Mouse (Mus musculus) naive thymus-derived CD4-positive, alpha-beta T cell, adult 2 months (primary cell): ENCODE measurements around the gene Fat4.

Source experiments
- DNase-seq: peaks from one replicate; pipeline ENCODE4 v3.0.0-alpha.2; 2011; ENCODE audit warnings: low read depth

Fat4 gene

DNA sequence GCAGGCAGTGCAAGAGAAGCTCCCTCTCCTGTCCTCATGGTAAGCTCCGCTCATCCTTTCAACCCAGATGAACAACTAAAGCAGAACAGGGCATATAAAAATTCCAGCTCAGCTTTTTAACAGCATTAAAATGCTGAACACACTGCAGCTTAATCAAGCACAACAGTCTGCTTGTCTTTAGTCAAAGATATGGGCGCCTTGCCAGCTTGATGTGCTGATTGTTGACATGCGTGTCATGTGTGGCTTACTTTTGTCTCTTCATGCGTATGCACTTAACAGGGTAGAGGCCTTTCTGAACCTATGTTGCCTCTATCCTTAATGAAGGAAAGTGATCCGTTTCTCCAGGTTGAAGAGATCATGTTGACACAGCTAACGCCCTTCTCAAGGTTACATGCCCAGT, 75.6 kb downstream of the Fat4 start:
- no peak for DNase-seq

GRCm38 (mm10) chr3:38967480-38967879, 80.7 kb downstream of the Fat4 start:
- DNase-seq, result no peak

- no peak for DNase-seq
Observed at GRCm38 (mm10) chr3:38986379-38986778, 99.6 kb downstream of the Fat4 start.

- DNase-seq, result no peak
Observed at GRCm38 (mm10) chr3:38989181-38989580, 102.4 kb downstream of the Fat4 start.

- no peak for DNase-seq
Observed at GRCm38 (mm10) chr3:39000011-39000410, 113.3 kb downstream of the Fat4 start.

DNA sequence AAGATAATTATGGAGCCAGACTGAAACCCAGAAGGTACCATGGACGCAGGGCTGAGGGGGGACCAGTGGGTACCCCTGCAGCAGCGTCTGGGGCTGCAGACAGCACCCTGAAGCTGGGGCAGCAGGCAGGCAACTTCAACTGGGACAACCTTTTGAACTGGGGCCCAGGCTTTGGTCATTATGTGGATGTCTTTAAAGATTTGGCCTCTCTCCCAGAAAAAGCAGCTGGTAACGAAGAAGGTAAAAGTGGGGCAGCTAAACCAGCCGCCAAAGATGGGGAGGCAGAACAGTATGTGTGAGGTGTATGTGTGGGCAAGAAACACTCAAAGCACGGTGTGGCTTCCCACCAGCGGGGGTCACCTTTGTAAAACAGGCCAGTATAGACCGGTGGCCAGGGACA, 123.8 kb downstream of the Fat4 start:
- no peak for DNase-seq

GRCm38 (mm10) chr3:39017633-39018032, 130.9 kb downstream of the Fat4 start:
- DNase-seq, result no peak

DNA sequence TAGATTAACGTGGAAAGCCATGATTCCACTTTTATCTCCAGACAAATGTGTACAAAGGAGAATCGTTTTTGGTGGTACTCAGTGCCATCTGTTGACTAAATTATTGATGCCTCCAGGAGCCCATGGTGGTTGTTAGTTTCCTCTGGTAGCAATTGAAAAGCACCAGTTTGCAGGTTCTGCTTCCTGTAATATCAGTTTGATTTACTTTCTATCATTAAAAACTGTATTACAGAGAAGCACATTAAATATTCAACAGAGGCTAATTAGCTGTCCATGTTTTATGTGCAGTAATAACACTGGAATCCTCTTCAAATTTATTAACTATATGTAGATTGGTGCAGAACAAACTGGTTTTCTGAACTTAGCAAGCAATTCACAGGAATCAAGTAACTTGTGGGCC, 149.4 kb downstream of the Fat4 start:
- no peak for DNase-seq

DNA sequence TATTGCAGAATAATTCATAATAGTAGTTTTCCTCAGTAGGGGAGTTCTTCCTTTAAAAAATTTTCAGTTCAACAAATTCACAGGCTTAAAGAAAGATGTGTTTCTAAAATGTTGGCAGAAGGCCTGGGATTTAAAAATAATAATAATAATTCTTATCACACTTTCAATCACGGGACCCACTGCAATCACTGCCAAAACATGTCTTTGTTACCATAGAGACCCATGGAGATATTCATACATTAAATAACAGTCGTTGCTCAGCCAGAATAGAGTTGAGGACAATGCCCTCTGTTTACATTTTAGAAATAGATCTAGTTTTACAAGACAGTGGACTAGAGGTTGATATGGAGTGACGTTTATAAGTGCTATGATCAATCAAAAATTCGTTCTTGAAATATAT, 159.7 kb downstream of the Fat4 start:
- no peak for DNase-seq

GRCm38 (mm10) chr3:39047621-39048303, 161.0 kb downstream of the Fat4 start:
- DNase-seq, result no peak

- no peak for DNase-seq
Observed at GRCm38 (mm10) chr3:39048304-39048667, 161.5 kb downstream of the Fat4 start.

- DNase-seq, result no peak
Observed at GRCm38 (mm10) chr3:39050130-39050529, 163.4 kb downstream of the Fat4 start.

DNA sequence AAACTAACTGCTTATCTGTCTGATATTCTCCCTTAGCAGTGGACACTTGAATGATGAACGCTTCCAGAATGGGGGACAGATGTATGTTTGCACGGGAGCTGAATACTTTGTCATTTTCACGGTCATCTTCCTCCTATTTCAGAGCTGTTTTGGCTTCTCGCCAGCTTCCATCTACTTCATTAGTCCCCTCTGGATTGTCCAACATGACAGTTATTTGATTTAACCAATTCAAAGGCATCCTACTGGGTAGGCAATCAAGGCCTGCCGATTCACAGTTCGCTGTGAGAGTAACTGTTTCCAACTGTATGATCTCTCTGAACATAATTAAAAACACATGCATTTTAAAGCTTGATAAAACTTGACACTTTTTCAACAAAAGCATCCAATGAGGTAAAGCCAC, 166.3 kb downstream of the Fat4 start:
- DNase-seq, result no peak
